Mouse (Mus musculus) kidney, embryonic 15.5 days (tissue): ENCODE results near the gene Klhl33. TPM values are rescaled to one million over a fixed set of nuclear protein-coding genes. Genes with fewer than 3 reads are reported as not detected.

Experiments
- ATAC-seq: fragments of 200-750 bp; cut with Nextera tagmentation; replicated peaks from 2 replicates; pipeline ENCODE4 v1.8.0; 2017; ENCODE audit warnings: moderate TSS enrichment; ENCODE audit not compliant: low FRiP score
- H3K27ac ChIP-seq: fragments of 300-500 bp; sonication (generic); 2 replicates; pipeline ENCODE4 v1.5.1; 2015; ENCODE audit warnings: mild to moderate bottlenecking, inconsistent platforms
- H3K27me3 ChIP-seq: fragments of 300-500 bp; sonication (generic); 2 replicates; pipeline ENCODE4 v1.6.1; 2015; ENCODE audit warnings: inconsistent platforms
- H3K36me3 ChIP-seq: fragments of 300-500 bp; sonication (generic); 2 replicates; pipeline ENCODE4 v1.6.1; 2015; ENCODE audit warnings: inconsistent platforms
- H3K4me1 ChIP-seq: fragments of 300-500 bp; sonication (generic); 2 replicates; pipeline ENCODE4 v1.6.1; 2015; ENCODE audit warnings: inconsistent platforms
- H3K4me2 ChIP-seq: fragments of 300-500 bp; sonication (generic); 2 replicates; pipeline ENCODE4 v1.6.1; 2015; ENCODE audit warnings: moderate library complexity, mild to moderate bottlenecking, inconsistent platforms
- H3K4me3 ChIP-seq: fragments of 300-500 bp; sonication (generic); replicated peaks from 2 replicates; pipeline ENCODE4 v1.5.1; 2015; ENCODE audit warnings: mild to moderate bottlenecking, inconsistent platforms
- H3K9ac ChIP-seq: fragments of 300-500 bp; sonication (generic); 2 replicates; pipeline ENCODE4 v1.6.1; 2015; ENCODE audit warnings: mild to moderate bottlenecking, inconsistent platforms
- H3K9me3 ChIP-seq: fragments of 300-500 bp; sonication (generic); replicated peaks from 2 replicates; pipeline ENCODE4 v1.6.1; 2016; ENCODE audit warnings: inconsistent platforms
- WGBS: fragments of 180-500 bp; shearing (Covaris S2); methylation state at CpG from one replicate; pipeline ENCODE4 v1.1.7; 2015; ENCODE audit warnings: mixed read lengths; 5-methylcytosine and 5-hydroxymethylcytosine counted together
- polyA plus RNA-seq: library from polyadenylated mRNA; unstranded; fragments of >200 nt; fragmentation: Nextera tagmentation; extraction: Ambion mirVana; gene quantifications from 2 replicates; pipeline ENCODE4 v1.2.1, GENCODE M21; 2015

Klhl33 gene
- polyA plus RNA-seq, 1 experiment from 2014 or later = 0.19 TPM

GRCm38 (mm10) chr14:50896747-50897373, 447 bp downstream of the Klhl33 start:
- 0 out of 2 replicates have a peak, but pooled peaks have one; percentile 47 for ATAC-seq
- 17% methylated on average over 23 of the region's 23 CpGs for WGBS
- Histone ChIP-seq H3K4me1 (peaks cover 12% of the 10 kb centered on the region), H3K4me2 (peak overlapping the region; percentile 93), H3K27ac (no peak overlapping the region), H3K9ac (peak overlapping the region; percentile 43), H3K9me3 (no peaks in the 10 kb centered on the region), H3K36me3 (no peaks in the 10 kb centered on the region), H3K4me3 (peak overlapping the region; percentile 49), H3K27me3 (peaks cover 21% of the 10 kb centered on the region)

- H3K27ac ChIP-seq = no peak overlapping the region
Measured at GRCm38 (mm10) chr14:50895985-50896746, 1.1 kb downstream of the Klhl33 start.

DNA sequence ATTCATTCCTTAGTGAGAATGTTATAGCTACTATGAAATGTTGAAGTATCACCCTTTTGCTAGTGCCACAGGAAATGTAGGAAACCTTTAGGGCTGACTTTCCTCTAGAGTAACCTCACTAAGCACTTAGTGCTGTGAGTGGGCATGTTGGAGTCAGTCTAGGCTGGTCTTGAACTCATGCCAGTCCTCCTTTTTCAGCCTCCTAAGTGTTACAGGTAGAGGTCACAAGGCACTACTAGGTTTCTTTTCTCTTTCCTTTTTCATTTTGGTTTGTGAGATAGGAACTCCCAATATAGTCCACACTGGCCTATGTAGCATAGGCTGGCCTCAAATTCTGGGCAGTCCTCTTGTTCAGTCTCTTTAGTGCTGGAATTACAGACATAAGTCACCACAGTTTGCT, 1.9 kb downstream of the Klhl33 start:
- H3K36me3 ChIP-seq = no peaks in the 10 kb centered on the region
- peaks cover 12% of the 10 kb centered on the region for H3K4me1 ChIP-seq
- no peak for ATAC-seq
- H3K9me3 ChIP-seq = no peaks in the 10 kb centered on the region
- H3K27ac ChIP-seq = no peak overlapping the region
- H3K27me3 ChIP-seq = peaks cover 21% of the 10 kb centered on the region
- H3K9ac ChIP-seq = no peak overlapping the region
- H3K4me3 ChIP-seq = no peak overlapping the region
- H3K4me2 ChIP-seq = no peak overlapping the region

More at GRCm38 (mm10) chr14:50895985-50896746, 1.1 kb downstream of the Klhl33 start:
- no peaks in the 10 kb centered on the region for H3K9me3 ChIP-seq
- H3K36me3 ChIP-seq = no peaks in the 10 kb centered on the region
- H3K9ac ChIP-seq = peak overlapping the region; percentile 43
- 13% methylated on average over 19 of the region's 19 CpGs for WGBS
- peaks cover 12% of the 10 kb centered on the region for H3K4me1 ChIP-seq
- H3K4me2 ChIP-seq = peak overlapping the region; percentile 93
- ATAC-seq = peak; percentile 48
- peak overlapping the region; percentile 49 for H3K4me3 ChIP-seq
- peaks cover 21% of the 10 kb centered on the region for H3K27me3 ChIP-seq

- H3K27ac ChIP-seq = no peak overlapping the region
- H3K9me3 ChIP-seq = no peaks in the 10 kb centered on the region
- ATAC-seq = no peak
- 81% methylated on average over 22 of the region's 22 CpGs for WGBS
- no peak overlapping the region for H3K4me2 ChIP-seq
- no peak overlapping the region for H3K4me3 ChIP-seq
- H3K27me3 ChIP-seq = peaks cover 21% of the 10 kb centered on the region
- H3K36me3 ChIP-seq = no peaks in the 10 kb centered on the region
- H3K9ac ChIP-seq = no peak overlapping the region
- peaks cover 12% of the 10 kb centered on the region for H3K4me1 ChIP-seq
Measured at GRCm38 (mm10) chr14:50892541-50893459, 4.5 kb downstream of the Klhl33 start.

DNA sequence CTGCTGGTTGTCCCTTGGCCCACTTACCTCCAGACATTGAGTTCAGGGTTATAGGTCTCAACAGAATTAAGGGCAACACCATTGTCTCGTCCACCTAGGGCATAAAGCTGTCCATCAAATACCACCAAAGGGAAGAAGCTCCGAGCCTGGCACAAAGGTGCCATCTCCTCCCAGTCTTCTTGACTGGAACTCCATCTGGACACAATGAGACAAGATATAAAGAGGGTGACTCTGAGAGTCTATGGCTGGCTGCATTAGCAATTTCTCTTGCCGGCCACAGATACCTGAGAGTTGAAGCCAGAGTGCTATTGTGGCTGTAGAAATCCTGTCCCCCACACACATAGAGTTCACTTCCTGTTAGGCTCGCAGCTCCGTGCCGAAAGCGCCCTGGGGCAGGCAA, 5.2 kb downstream of the Klhl33 start:
- no peaks in the 10 kb centered on the region for H3K9me3 ChIP-seq
- ATAC-seq = no peak
- H3K4me3 ChIP-seq = no peak overlapping the region
- no peak overlapping the region for H3K27ac ChIP-seq
- H3K4me2 ChIP-seq = no peak overlapping the region
- H3K4me1 ChIP-seq = peaks cover 10% of the 10 kb centered on the region
- peaks cover 15% of the 10 kb centered on the region for H3K27me3 ChIP-seq
- H3K36me3 ChIP-seq = no peaks in the 10 kb centered on the region
- no peak overlapping the region for H3K9ac ChIP-seq
- WGBS = 86% methylated on average over 7 of the region's 7 CpGs

DNA sequence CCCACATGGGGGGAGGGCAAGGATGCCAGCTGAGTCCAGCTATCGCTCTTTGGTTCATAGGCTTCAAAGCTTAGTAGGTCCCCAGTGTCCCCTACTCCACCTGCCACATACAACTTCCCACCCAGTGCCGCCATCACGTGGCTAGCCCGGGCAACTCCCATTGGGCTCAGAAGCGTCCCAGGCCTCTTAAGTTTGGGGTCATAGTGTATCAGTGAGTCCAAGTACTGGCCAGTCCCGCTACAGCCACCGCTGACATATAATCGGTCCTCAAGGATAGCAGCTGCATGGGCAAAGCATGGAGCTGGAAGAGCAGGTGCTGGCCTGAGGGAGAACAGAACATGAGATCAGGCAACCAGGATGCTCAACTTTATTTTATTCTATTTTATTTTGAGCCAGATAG, 5.7 kb downstream of the Klhl33 start:
- Histone ChIP-seq H3K36me3 (no peaks in the 10 kb centered on the region), H3K4me1 (peaks cover 5% of the 10 kb centered on the region), H3K9ac (no peak overlapping the region), H3K9me3 (no peaks in the 10 kb centered on the region), H3K4me3 (no peak overlapping the region), H3K27ac (no peak overlapping the region), H3K27me3 (peaks cover 10% of the 10 kb centered on the region), H3K4me2 (no peak overlapping the region)
- no peak for ATAC-seq
- WGBS = 89% methylated on average over 8 of the region's 8 CpGs

DNA sequence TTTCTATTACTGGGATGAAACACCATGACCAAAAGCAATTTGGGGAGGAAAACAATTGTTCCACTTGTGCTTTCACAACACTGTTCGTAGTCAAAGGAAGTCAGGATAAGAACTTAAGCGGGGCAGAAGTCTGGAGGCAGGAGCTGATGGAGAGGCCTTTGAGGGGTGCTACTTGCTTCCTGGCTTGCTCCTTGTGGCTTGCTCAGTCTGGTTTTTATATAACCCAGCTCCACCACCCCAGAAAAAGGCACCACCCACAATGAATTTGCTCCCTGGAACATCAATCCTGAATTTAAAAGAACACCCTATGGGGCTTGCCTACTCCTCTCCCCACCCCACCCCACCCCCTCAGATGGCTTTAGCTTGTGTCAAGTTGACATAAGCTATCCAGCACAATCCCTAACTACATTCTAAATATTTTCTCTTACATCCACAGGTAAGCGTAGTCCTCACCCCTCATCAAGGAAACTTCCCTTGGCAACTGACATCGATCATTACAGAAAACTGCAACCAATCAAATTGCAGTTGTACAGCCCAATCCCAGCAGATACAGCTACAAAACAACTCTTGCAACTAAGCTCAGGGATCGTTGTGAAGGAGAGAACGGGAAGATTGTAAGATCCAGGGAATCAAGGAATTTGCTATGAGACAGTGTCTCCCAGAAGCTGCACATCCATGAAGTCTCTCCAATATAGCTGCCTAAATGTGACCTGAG, 20.9 kb downstream of the Klhl33 start:
- H3K9ac ChIP-seq = no peak overlapping the region
- H3K4me1 ChIP-seq = no peaks in the 10 kb centered on the region
- WGBS = 89% methylated on average over 6 of the region's 6 CpGs
- no peak overlapping the region for H3K4me3 ChIP-seq
- H3K27ac ChIP-seq = no peak overlapping the region
- H3K4me2 ChIP-seq = no peak overlapping the region
- no peaks in the 10 kb centered on the region for H3K9me3 ChIP-seq
- ATAC-seq = no peak
- no peaks in the 10 kb centered on the region for H3K27me3 ChIP-seq
- H3K36me3 ChIP-seq = no peaks in the 10 kb centered on the region

DNA sequence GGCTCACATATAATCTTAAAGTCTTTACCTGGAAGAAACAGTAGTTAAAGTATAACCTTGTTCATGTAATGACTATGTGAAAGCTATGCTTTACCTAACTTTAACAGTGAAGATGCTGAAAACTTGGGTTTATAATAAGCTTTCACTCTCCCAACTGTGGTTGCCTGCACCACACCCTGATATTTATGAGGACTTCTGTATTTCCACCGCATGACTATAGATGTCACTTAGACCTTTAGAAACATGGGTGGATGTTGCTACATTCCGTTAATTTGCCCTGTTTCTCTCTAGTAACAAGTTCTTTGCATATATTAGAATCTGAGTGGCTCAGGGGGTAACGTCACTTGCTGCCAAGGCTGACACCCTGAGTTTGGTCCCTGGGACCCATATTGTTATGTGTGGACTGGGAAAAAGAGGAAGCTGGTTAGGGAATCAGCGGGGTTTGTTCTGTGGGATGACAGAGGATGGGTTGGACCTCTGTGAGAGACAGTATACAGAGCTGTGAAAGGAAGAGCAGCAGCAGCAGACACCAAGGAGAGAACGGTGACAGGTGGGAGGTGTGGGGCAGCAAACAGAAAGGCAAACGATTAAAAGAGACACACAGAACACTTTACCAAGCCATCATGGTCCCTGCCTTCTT, 21.6 kb downstream of the Klhl33 start:
- 81% methylated on average over 6 of the region's 6 CpGs for WGBS

GRCm38 (mm10) chr14:50875175-50875574, 22.1 kb downstream of the Klhl33 start:
- ATAC-seq = no peak
- Histone ChIP-seq H3K36me3 (no peaks in the 10 kb centered on the region), H3K4me3 (no peak overlapping the region), H3K4me2 (no peak overlapping the region), H3K9me3 (no peaks in the 10 kb centered on the region), H3K27me3 (no peaks in the 10 kb centered on the region), H3K9ac (no peak overlapping the region), H3K27ac (no peak overlapping the region), H3K4me1 (no peaks in the 10 kb centered on the region)
- 84% methylated on average over 3 of the region's 3 CpGs for WGBS

More for the DNA sequence above, 21.6 kb downstream of the Klhl33 start:
- Histone ChIP-seq H3K4me1 (no peaks in the 10 kb centered on the region), H3K4me2 (no peak overlapping the region), H3K4me3 (no peak overlapping the region), H3K9ac (no peak overlapping the region), H3K27me3 (no peaks in the 10 kb centered on the region), H3K36me3 (no peaks in the 10 kb centered on the region), H3K9me3 (no peaks in the 10 kb centered on the region), H3K27ac (no peak overlapping the region)
- ATAC-seq = no peak

GRCm38 (mm10) chr14:50871284-50871683, 26.0 kb downstream of the Klhl33 start:
- 86% methylated on average over 2 of the region's 2 CpGs for WGBS
- Histone ChIP-seq H3K4me3 (no peak overlapping the region), H3K9ac (no peak overlapping the region), H3K4me2 (peak overlapping the region; percentile 70; the same call in 1 of the 2 replicates), H3K27me3 (no peaks in the 10 kb centered on the region), H3K4me1 (0 out of 2 replicates have a peak, but pooled peaks cover 4% of the 10 kb centered on the region), H3K27ac (no peak overlapping the region), H3K9me3 (no peaks in the 10 kb centered on the region), H3K36me3 (no peaks in the 10 kb centered on the region)
- ATAC-seq = no peak

DNA sequence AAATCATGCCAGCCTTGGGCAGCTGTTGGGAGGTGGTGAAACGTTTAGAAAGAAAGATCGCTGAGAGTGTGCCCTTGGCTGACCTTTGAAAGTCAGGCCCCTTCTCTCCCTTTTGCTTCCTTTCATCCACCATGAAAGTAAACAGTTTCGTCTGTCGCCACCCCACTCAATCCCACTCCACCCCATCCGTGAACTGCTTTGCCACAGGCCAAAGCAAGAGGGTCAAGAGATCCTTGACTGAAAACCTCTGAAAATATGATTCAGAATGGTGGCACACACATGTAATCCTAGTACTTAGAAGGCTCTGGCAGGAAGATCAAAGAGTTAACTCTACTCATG, 26.5 kb downstream of the Klhl33 start:
- Histone ChIP-seq H3K4me2 (peak overlapping the region; percentile 70), H3K27ac (peak overlapping the region; percentile 91; the same call in 1 of the 2 replicates), H3K4me3 (peak overlapping the region; percentile 64), H3K9me3 (no peaks in the 10 kb centered on the region), H3K27me3 (no peaks in the 10 kb centered on the region), H3K4me1 (0 out of 2 replicates have a peak, but pooled peaks cover 4% of the 10 kb centered on the region), H3K36me3 (0 out of 2 replicates have a peak, but pooled peaks cover 2% of the 10 kb centered on the region), H3K9ac (peak overlapping the region; percentile 55; the same call in 1 of the 2 replicates)
- WGBS = 19% methylated on average over 5 of the region's 5 CpGs
- ATAC-seq = no peak; the same call in 1 of the 2 replicates
